Mouse (Mus musculus): ENCODE data around the gene Npm1. TPM values are rescaled to one million over a fixed set of nuclear protein-coding genes. Genes with fewer than 3 reads are reported as not detected.
A peak's percentile ranks its signal among the peaks of the same experiment; 100 is the strongest.

Npm1 gene
- polyA plus RNA-seq, 1 experiment from 2014 or later = 786 TPM

DNA sequence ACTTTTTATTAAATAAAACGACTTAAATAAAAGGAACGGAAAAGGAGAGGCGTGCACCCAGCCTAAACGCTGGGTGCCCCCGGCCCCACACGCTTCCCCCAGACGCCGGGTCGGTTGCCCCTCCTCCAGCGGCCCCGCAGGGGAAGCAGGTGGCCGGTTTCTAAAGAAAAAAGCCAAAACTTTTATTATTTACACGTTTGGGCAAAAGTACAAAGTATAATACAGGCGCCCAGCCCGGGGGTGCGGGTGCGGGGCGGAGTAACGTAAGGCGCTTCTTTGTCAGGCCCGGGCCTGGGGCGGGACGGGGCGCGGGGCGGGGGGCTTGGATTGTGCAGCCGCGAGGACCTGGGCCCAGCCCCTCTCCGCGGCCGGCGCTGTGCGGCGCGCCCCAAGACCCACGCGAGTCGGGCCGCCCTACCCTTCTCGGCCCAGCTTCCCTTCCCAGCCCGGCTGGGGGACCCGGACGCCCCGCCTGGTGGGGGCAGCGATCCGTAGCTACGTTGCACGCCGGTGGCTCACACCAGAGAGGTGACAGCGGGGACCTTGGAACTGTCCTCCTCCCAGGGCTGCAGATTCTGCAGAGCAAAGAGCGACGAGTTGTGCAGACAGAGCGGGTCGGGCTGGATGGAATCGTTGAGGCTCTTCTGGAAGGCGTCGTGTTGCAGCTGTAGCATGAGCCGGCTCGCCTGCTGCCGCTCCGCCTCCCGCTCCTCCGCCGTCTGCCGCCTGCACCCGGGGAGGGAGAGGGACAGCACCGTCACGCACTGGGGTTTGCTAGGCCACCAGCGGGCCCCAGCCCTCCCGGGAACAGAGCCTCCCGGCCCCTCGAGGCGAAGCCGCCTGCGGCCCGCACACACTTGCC lies 38.0 kb upstream of the Npm1 start:
- H3K4me3 ChIP-seq (ENCODE audit: low read length) = peak overlapping the region; percentile 37
- peaks cover 5% of the 10 kb centered on the region; the same call in 1 of the 2 replicates for H3K9me3 ChIP-seq (ENCODE audit: control insufficient read depth, low read length)
- H3K36me3 ChIP-seq (ENCODE audit: control insufficient read depth, insufficient read depth, low read length) = no peaks in the 10 kb centered on the region
- H3K9ac ChIP-seq (ENCODE audit: low read length) = no peak overlapping the region
- H3K27me3 ChIP-seq (ENCODE audit: control insufficient read depth, insufficient read depth, low read depth, low read length) = peaks cover 93% of the 10 kb centered on the region
- H3K4me2 ChIP-seq (ENCODE audit: low read depth, low read length) = peak overlapping the region; percentile 44
- H3K27ac ChIP-seq (ENCODE audit: low read length) = no peak overlapping the region
- peak; percentile 72 for ATAC-seq (ENCODE audit: low read depth)
- peaks cover 24% of the 10 kb centered on the region for H3K4me1 ChIP-seq (replicated peaks; ENCODE audit: control insufficient read depth, insufficient read depth, low read length)
- WGBS = under 1% methylated on average over 65 of the region's 76 CpGs

DNA sequence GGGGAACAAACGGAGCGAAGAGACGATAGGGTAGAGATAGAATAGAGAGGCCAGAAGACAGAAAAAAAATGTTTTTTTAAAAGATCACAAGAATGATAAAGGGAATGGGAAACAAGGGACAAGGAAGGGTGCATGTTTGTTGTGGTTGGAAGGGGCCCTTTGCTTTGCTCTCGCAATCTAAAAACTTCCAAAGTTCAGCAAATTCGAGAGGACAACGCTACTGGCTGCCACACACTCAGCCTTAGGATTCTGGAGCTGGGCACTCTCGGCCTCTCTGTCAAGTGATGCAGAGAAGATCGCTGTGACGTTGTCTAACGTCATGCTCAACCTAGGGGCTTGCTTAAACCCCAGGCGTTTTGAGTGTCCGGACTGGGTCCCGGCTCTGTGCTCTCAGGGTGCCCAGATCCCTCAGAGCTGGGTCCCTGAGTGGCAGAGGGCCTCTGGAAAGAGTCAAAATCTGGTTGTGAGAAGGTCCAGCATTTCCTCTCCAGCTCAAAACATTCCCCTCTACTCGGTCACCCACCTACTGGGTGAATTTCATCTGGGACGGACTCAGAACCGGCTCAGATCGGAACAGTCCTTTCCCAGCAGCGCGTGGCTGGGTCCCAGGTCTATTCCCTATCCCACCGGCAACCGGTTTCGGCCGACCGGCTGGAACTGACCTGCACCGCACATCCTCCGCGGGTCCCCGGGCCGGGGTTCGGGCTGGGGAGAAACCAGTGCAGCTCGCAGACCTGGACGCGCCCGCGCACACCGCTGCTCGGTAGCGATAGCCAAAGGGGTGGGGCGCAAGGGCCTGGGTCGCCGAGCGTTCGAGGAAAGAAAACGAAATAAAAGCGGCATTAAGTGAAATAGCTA lies 37.1 kb upstream of the Npm1 start:
- H3K9me3 ChIP-seq (ENCODE audit: control insufficient read depth, low read length) = peaks cover 5% of the 10 kb centered on the region; the same call in 1 of the 2 replicates
- H3K4me1 ChIP-seq (replicated peaks; ENCODE audit: control insufficient read depth, insufficient read depth, low read length) = peaks cover 24% of the 10 kb centered on the region
- H3K9ac ChIP-seq (ENCODE audit: low read length) = no peak overlapping the region
- peak overlapping the region; percentile 37 for H3K4me3 ChIP-seq (ENCODE audit: low read length)
- H3K4me2 ChIP-seq (ENCODE audit: low read depth, low read length) = peak overlapping the region; percentile 44
- H3K36me3 ChIP-seq (ENCODE audit: control insufficient read depth, insufficient read depth, low read length) = no peaks in the 10 kb centered on the region
- WGBS = under 1% methylated on average over 45 of the region's 45 CpGs
- peaks cover 93% of the 10 kb centered on the region for H3K27me3 ChIP-seq (ENCODE audit: control insufficient read depth, insufficient read depth, low read depth, low read length)
- ATAC-seq (ENCODE audit: low read depth) = no peak
- no peak overlapping the region for H3K27ac ChIP-seq (ENCODE audit: low read length)

- no peak overlapping the region for H3K4me2 ChIP-seq (ENCODE audit: low read depth, low read length)
- no peak overlapping the region for H3K4me3 ChIP-seq (ENCODE audit: low read length)
- WGBS = 3% methylated on average over 15 of the region's 15 CpGs
- H3K27ac ChIP-seq (ENCODE audit: low read length) = no peak overlapping the region
- peaks cover 24% of the 10 kb centered on the region for H3K4me1 ChIP-seq (replicated peaks; ENCODE audit: control insufficient read depth, insufficient read depth, low read length)
- no peaks in the 10 kb centered on the region for H3K36me3 ChIP-seq (ENCODE audit: control insufficient read depth, insufficient read depth, low read length)
- no peak for ATAC-seq (ENCODE audit: low read depth)
- peaks cover 5% of the 10 kb centered on the region; the same call in 1 of the 2 replicates for H3K9me3 ChIP-seq (ENCODE audit: control insufficient read depth, low read length)
- no peak overlapping the region for H3K9ac ChIP-seq (ENCODE audit: low read length)
- peaks cover 89% of the 10 kb centered on the region for H3K27me3 ChIP-seq (ENCODE audit: control insufficient read depth, insufficient read depth, low read depth, low read length)
Observed at GRCm38 (mm10) chr11:33199117-33199514, 36.1 kb upstream of the Npm1 start.

GRCm38 (mm10) chr11:33198351-33199116 lies 35.5 kb upstream of the Npm1 start:
- WGBS = 18% methylated on average over 22 of the region's 22 CpGs
- no peak for ATAC-seq (ENCODE audit: low read depth)

DNA sequence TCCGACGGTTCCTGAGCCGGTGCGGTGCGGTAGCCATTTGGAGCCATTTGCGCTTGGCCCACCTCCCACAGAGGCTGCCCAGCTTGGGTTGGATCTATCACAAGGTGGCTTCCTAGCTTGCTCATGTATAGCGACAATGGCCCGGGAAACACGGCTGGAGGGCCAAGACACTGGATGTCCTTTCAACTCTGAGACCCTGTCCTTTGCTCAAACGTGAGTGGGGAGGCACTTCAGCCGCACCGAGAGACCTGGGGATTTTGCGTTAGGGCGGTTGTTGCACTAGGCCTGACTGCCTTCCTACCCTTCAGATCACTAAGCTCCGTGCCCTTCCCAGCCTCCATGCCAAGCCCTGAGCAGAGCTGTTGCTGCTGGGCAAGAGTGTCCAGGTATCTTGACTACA lies 34.7 kb upstream of the Npm1 start:
- Histone ChIP-seq H3K9me3 (ENCODE audit: control insufficient read depth, low read length) (peaks cover 5% of the 10 kb centered on the region; the same call in 1 of the 2 replicates), H3K27ac (ENCODE audit: low read length) (no peak overlapping the region), H3K4me1 (replicated peaks; ENCODE audit: control insufficient read depth, insufficient read depth, low read length) (peaks cover 18% of the 10 kb centered on the region), H3K9ac (ENCODE audit: low read length) (no peak overlapping the region), H3K36me3 (ENCODE audit: control insufficient read depth, insufficient read depth, low read length) (no peaks in the 10 kb centered on the region), H3K4me2 (ENCODE audit: low read depth, low read length) (no peak overlapping the region), H3K27me3 (ENCODE audit: control insufficient read depth, insufficient read depth, low read depth, low read length) (peaks cover 88% of the 10 kb centered on the region), H3K4me3 (ENCODE audit: low read length) (no peak overlapping the region)
- no peak for ATAC-seq (ENCODE audit: low read depth)
- 13% methylated on average over 15 of the region's 15 CpGs for WGBS

More at GRCm38 (mm10) chr11:33198351-33199116, 35.5 kb upstream of the Npm1 start:
- H3K4me3 ChIP-seq (ENCODE audit: low read length) = no peak overlapping the region
- H3K4me2 ChIP-seq (ENCODE audit: low read depth, low read length) = no peak overlapping the region
- H3K27ac ChIP-seq (ENCODE audit: low read length) = no peak overlapping the region
- no peaks in the 10 kb centered on the region for H3K36me3 ChIP-seq (ENCODE audit: control insufficient read depth, insufficient read depth, low read length)
- peaks cover 21% of the 10 kb centered on the region for H3K4me1 ChIP-seq (replicated peaks; ENCODE audit: control insufficient read depth, insufficient read depth, low read length)
- H3K9ac ChIP-seq (ENCODE audit: low read length) = no peak overlapping the region
- H3K27me3 ChIP-seq (ENCODE audit: control insufficient read depth, insufficient read depth, low read depth, low read length) = peaks cover 89% of the 10 kb centered on the region
- H3K9me3 ChIP-seq (ENCODE audit: control insufficient read depth, low read length) = peaks cover 5% of the 10 kb centered on the region; the same call in 1 of the 2 replicates

DNA sequence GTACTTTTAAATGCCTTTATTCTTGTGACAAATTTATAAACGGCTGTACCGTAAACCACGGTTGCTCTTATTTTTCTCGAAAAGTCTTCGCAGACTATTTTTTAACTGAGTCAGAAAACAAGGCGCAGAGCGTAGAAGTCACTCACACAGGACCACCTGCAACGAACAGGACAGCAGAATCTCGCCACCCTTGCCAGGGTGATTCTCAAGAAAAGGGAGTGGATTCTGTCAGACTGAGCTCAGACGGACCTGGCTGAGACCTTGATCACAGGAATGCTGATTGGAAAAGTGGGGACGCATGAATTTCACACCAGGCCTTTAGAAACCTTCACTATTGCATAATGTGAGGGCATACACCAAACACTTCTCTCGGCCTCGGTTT lies 34.1 kb upstream of the Npm1 start:
- ATAC-seq (ENCODE audit: low read depth) = no peak
- Histone ChIP-seq H3K36me3 (ENCODE audit: control insufficient read depth, insufficient read depth, low read length) (no peaks in the 10 kb centered on the region), H3K4me3 (ENCODE audit: low read length) (no peak overlapping the region), H3K4me2 (ENCODE audit: low read depth, low read length) (no peak overlapping the region), H3K27ac (ENCODE audit: low read length) (no peak overlapping the region), H3K4me1 (replicated peaks; ENCODE audit: control insufficient read depth, insufficient read depth, low read length) (peaks cover 18% of the 10 kb centered on the region), H3K9me3 (ENCODE audit: control insufficient read depth, low read length) (peaks cover 5% of the 10 kb centered on the region; the same call in 1 of the 2 replicates), H3K9ac (ENCODE audit: low read length) (no peak overlapping the region), H3K27me3 (ENCODE audit: control insufficient read depth, insufficient read depth, low read depth, low read length) (peaks cover 82% of the 10 kb centered on the region)
- 22% methylated on average over 13 of the region's 13 CpGs for WGBS

DNA sequence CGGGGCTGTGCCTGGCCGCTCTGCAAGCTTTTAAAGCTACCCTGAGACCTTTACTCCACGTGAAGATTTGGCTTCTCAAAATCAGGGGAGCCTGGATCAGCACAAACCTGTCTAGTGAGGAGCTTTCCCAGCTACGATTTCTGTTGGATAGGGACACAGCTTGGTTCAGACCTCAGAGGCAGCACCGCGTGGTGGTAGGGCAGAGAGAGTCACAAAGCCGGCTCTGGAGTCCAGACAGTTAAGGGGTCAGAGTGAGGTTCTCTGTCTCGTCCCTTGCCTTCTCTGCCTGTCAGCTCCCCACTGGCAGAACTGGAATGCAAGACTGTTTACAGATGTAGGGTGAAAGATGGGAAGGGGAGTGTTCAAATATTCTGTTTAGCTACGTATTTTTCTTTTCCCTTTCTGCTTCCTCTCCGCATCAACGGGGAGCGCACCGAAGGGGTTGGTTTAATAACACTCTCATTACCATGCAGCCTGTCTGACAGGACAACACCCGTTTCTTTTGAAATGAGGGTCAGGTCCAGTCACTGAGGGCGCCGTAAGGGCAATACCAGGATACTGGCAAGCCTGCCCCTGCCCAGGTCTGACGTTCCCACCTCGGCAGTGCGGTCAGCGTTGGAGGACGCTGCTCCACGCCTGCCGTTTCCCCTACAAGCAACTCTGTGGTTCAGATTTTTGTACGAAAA lies 33.6 kb upstream of the Npm1 start:
- 6% methylated on average over 24 of the region's 24 CpGs for WGBS
- Histone ChIP-seq H3K36me3 (ENCODE audit: control insufficient read depth, insufficient read depth, low read length) (no peaks in the 10 kb centered on the region), H3K27ac (ENCODE audit: low read length) (no peak overlapping the region), H3K4me3 (ENCODE audit: low read length) (no peak overlapping the region), H3K9ac (ENCODE audit: low read length) (no peak overlapping the region), H3K4me2 (ENCODE audit: low read depth, low read length) (no peak overlapping the region), H3K27me3 (ENCODE audit: control insufficient read depth, insufficient read depth, low read depth, low read length) (peaks cover 81% of the 10 kb centered on the region), H3K4me1 (replicated peaks; ENCODE audit: control insufficient read depth, insufficient read depth, low read length) (peaks cover 16% of the 10 kb centered on the region), H3K9me3 (ENCODE audit: control insufficient read depth, low read length) (peaks cover 5% of the 10 kb centered on the region; the same call in 1 of the 2 replicates)
- ATAC-seq (ENCODE audit: low read depth) = no peak

GRCm38 (mm10) chr11:33195531-33196446 lies 32.8 kb upstream of the Npm1 start:
- H3K36me3 ChIP-seq (ENCODE audit: control insufficient read depth, insufficient read depth, low read length) = no peaks in the 10 kb centered on the region
- peaks cover 8% of the 10 kb centered on the region for H3K4me1 ChIP-seq (replicated peaks; ENCODE audit: control insufficient read depth, insufficient read depth, low read length)
- no peak for ATAC-seq (ENCODE audit: low read depth)
- 6% methylated on average over 25 of the region's 25 CpGs for WGBS
- H3K4me3 ChIP-seq (ENCODE audit: low read length) = no peak overlapping the region
- no peak overlapping the region for H3K4me2 ChIP-seq (ENCODE audit: low read depth, low read length)
- H3K27me3 ChIP-seq (ENCODE audit: control insufficient read depth, insufficient read depth, low read depth, low read length) = peaks cover 76% of the 10 kb centered on the region
- H3K27ac ChIP-seq (ENCODE audit: low read length) = no peak overlapping the region
- peaks cover 5% of the 10 kb centered on the region; the same call in 1 of the 2 replicates for H3K9me3 ChIP-seq (ENCODE audit: control insufficient read depth, low read length)
- no peak overlapping the region for H3K9ac ChIP-seq (ENCODE audit: low read length)

All from lung, embryonic 16.5 days (tissue).